Mouse (Mus musculus) forebrain, embryonic 12.5 days (tissue): ENCODE measurements at regions not wholly inside any gene's neighbourhood (a gene's known extent, or its start where the extent isn't known, plus 50 kb on each side); places are given as distances from the start of the nearest gene placed in this dataset.

ENCODE experiments used
- ATAC-seq: fragments of 200-750 bp; cut with Nextera tagmentation; 2 replicates; pipeline ENCODE4 v1.8.0; 2017; ENCODE audit warnings: moderate TSS enrichment; ENCODE audit not compliant: low FRiP score
- H3K27ac ChIP-seq: fragments of 300-500 bp; sonication (generic); 2 replicates; pipeline ENCODE4 v1.5.1; 2016; ENCODE audit warnings: mild to moderate bottlenecking
- H3K27me3 ChIP-seq: fragments of 300-500 bp; sonication (generic); 2 replicates; pipeline ENCODE4 v1.6.1; 2016; ENCODE audit warnings: mild to moderate bottlenecking
- H3K36me3 ChIP-seq: fragments of 300-500 bp; sonication (generic); replicated peaks from 2 replicates; pipeline ENCODE4 v1.6.1; 2016; ENCODE audit warnings: mild to moderate bottlenecking
- H3K4me1 ChIP-seq: fragments of 300-500 bp; sonication (generic); 2 replicates; pipeline ENCODE4 v1.6.1; 2016
- H3K4me2 ChIP-seq: fragments of 300-500 bp; sonication (generic); 2 replicates; pipeline ENCODE4 v1.6.1; 2016; ENCODE audit warnings: mild to moderate bottlenecking, moderate library complexity
- H3K4me3 ChIP-seq: fragments of 300-500 bp; sonication (generic); replicated peaks from 2 replicates; pipeline ENCODE4 v1.5.1; 2016; ENCODE audit warnings: mild to moderate bottlenecking
- H3K9ac ChIP-seq: fragments of 300-500 bp; sonication (generic); 2 replicates; pipeline ENCODE4 v1.6.1; 2016; ENCODE audit warnings: mild to moderate bottlenecking
- H3K9me3 ChIP-seq: fragments of 300-500 bp; sonication (generic); 2 replicates; pipeline ENCODE4 v1.6.1; 2016
- WGBS: fragments of 180-500 bp; shearing (Covaris S2); methylation state at CpG from one replicate; pipeline ENCODE4 v1.1.7; 2016; 5-methylcytosine and 5-hydroxymethylcytosine counted together

DNA sequence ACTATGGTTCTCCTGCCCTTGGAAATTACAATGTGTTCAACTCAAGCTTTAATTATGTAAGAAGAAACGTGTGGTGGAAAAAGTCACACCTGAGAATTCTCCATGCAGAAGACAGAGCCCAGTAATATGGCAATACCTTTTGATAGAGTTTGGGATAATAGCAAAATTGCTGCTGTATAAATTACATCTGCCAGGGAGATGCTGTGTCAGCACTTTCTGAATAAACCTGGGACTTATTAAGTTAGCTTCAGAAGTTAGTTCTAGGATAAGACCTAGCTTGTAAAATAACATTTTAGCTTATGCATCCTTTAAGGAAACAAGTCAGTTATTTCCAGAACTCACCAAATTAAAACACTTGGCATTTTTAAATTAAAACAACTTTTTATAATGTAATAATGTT lies 212.2 kb upstream of the Ercc4 start:
- Histone ChIP-seq H3K4me2 (no peak overlapping the region), H3K4me3 (no peak overlapping the region), H3K27ac (no peak overlapping the region), H3K27me3 (no peaks in the 10 kb centered on the region), H3K9me3 (no peaks in the 10 kb centered on the region), H3K36me3 (no peaks in the 10 kb centered on the region), H3K9ac (no peak overlapping the region), H3K4me1 (peaks cover 11% of the 10 kb centered on the region)
- 72% methylated on average over 1 of the region's 1 CpGs for WGBS
- ATAC-seq: no peak

DNA sequence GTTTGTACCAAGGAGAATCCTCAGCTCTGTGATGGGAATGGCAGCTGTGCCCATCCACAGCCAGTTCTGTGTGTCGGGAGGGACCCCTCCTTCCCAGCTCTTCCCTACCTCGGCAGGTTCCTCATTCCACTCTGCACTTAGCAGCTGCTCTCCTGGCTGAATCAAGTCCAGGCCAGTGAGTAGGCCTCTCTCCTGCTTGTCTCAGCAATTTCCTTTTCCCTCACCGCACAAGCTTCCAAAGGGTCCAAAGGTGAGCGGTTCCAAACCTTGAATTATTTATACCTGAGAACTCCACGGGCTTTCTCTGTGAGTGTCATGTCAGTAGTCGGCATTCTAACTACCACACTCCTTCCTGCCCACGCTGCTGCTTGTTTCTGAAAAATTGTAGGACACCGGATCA lies 208.8 kb upstream of the Ercc4 start:
- Histone ChIP-seq H3K4me2 (no peak overlapping the region), H3K4me1 (peaks cover 14% of the 10 kb centered on the region), H3K36me3 (no peaks in the 10 kb centered on the region), H3K4me3 (no peak overlapping the region), H3K27me3 (no peaks in the 10 kb centered on the region), H3K27ac (no peak overlapping the region), H3K9me3 (no peaks in the 10 kb centered on the region), H3K9ac (no peak overlapping the region)
- WGBS: 87% methylated on average over 8 of the region's 8 CpGs
- ATAC-seq: no peak

DNA sequence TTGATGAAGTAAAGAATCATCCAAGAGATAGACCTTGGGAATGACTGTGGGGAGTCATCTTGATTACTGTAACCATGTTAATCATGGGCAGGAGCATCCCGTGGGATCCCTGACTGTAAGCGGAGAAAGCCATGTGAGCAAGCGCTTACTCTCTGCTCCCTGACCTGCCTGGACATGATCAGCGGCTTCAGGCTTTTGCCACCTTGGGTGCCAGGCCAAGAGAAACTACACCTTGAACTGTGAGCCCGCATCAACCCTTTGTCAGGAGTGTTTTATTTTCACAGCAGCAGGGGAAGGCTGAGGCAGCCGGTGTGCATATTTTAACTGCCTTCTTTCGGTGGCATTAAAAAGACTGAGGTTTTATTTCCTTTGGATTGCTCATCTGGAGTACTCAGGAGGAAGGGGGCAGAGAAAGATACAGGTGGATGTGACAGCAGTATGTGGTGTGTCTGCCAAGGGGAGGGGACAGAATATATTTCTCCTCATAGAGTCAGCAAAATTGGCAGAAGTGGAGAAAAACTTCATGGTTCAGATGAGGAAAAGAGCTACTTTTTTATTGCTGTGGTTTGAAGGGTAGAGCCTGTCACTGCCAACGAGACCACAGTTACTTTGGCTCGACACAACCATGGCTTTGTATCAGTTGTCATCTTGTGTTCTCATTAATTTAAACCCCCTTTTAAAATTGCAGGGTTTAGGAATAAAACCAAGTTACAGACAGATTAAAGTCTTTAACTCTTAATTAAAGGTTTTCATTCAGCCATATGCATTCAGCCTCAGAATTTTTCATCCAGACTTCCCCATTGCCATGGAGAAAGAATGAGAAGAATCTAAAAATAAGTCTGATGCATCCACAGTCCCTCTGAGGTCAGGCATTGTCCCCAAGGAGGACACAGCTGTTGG lies 208.1 kb upstream of the Ercc4 start:
- Histone ChIP-seq H3K27me3 (no peaks in the 10 kb centered on the region), H3K4me2 (no peak overlapping the region), H3K27ac (no peak overlapping the region), H3K4me1 (peaks cover 14% of the 10 kb centered on the region), H3K9ac (no peak overlapping the region), H3K4me3 (no peak overlapping the region), H3K9me3 (no peaks in the 10 kb centered on the region), H3K36me3 (no peaks in the 10 kb centered on the region)
- peak; percentile 60; the same call in 1 of the 2 replicates for ATAC-seq
- 58% methylated on average over 9 of the region's 9 CpGs for WGBS

DNA sequence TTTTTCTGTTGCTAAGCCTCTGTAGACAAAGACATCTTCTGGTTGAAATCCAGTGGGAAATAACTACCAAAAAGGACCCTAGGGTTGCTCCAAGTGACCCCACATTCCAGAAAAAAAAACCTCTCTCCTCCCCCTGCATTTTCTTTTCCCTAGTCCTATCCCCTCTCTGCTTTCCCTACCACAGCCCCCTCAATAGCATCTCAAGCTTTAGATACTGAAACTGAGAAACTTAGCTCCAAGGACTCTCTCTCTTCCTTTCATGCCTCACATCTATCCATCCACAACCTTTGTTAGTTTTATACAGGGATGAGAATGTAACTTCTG lies 207.5 kb upstream of the Ercc4 start:
- no peak overlapping the region for H3K27ac ChIP-seq
- no peaks in the 10 kb centered on the region for H3K36me3 ChIP-seq
- H3K9me3 ChIP-seq: no peaks in the 10 kb centered on the region
- H3K4me2 ChIP-seq: no peak overlapping the region
- ATAC-seq: no peak
- peaks cover 14% of the 10 kb centered on the region for H3K4me1 ChIP-seq
- no peak overlapping the region for H3K4me3 ChIP-seq
- no peaks in the 10 kb centered on the region for H3K27me3 ChIP-seq
- H3K9ac ChIP-seq: no peak overlapping the region

DNA sequence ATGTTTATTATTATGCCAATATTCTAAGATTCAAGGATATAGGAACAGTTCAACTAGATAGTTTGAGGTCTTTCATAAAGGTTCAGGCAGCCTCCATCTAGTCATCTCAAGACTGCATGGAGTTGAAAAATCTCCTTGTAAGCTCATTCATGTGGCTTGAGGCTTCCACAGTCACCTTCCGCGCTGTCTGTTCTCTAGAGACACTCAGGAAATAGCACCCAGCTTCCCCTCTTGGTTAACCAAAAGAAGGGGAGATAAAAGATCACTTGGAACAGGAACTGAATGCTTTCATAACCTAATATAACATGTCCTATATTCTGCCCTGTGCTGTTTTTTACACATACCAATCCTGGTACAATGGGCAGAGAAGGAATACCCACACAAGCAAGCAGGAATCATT lies 206.3 kb upstream of the Ercc4 start:
- no peak for ATAC-seq
- Histone ChIP-seq H3K9me3 (no peaks in the 10 kb centered on the region), H3K36me3 (no peaks in the 10 kb centered on the region), H3K27ac (no peak overlapping the region), H3K4me2 (no peak overlapping the region), H3K4me3 (no peak overlapping the region), H3K4me1 (peaks cover 14% of the 10 kb centered on the region), H3K9ac (no peak overlapping the region), H3K27me3 (no peaks in the 10 kb centered on the region)
- WGBS: 94% methylated on average over 2 of the region's 2 CpGs

DNA sequence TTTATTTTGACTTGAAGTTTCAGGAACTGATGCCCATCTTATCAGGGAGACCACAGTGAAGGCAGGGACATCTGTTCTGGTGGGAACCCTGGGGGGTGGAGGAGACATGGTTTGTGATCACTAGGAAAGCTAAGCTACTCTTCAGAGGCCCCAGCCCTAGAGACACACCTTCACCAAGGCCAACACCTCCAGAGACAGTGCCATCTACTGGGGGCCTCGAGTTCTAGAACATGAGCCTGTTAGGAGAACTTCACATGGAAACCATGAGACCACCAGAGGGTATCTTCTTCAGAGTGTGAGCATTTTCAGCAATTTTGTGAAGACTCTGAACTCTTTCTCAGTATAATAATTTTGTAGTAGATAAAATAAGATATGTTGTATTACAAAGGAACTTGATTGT lies 204.5 kb upstream of the Ercc4 start:
- Histone ChIP-seq H3K4me2 (no peak overlapping the region), H3K4me3 (no peak overlapping the region), H3K36me3 (no peaks in the 10 kb centered on the region), H3K9ac (no peak overlapping the region), H3K27me3 (no peaks in the 10 kb centered on the region), H3K9me3 (no peaks in the 10 kb centered on the region), H3K4me1 (peaks cover 14% of the 10 kb centered on the region), H3K27ac (no peak overlapping the region)
- 56% methylated on average over 1 of the region's 1 CpGs for WGBS
- ATAC-seq: no peak

DNA sequence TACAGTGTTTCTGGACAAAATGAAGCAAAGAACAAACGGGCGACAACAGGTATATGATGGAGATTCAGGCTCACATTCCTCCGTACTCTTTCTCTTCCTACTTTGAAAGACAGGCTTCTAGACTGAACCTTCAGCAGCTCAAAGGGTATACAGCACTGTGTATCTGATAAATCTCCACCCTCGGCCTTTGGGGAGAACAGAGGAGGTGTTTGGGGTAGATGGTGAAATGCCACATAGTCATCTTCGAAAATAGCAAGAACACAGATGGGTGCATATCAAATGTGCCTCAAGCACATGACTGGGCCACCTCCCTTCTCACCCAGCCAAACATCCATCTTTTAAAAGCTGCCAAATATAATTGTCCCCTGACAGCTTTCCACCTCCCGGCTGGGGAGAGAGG lies 184.8 kb upstream of the Ercc4 start:
- Histone ChIP-seq H3K9me3 (no peaks in the 10 kb centered on the region), H3K4me2 (no peak overlapping the region), H3K4me3 (no peak overlapping the region), H3K36me3 (no peaks in the 10 kb centered on the region), H3K9ac (no peak overlapping the region), H3K27ac (no peak overlapping the region), H3K27me3 (no peaks in the 10 kb centered on the region), H3K4me1 (no peaks in the 10 kb centered on the region)
- 90% methylated on average over 6 of the region's 6 CpGs for whole genome bisulfite sequencing
- no peak for ATAC-seq

DNA sequence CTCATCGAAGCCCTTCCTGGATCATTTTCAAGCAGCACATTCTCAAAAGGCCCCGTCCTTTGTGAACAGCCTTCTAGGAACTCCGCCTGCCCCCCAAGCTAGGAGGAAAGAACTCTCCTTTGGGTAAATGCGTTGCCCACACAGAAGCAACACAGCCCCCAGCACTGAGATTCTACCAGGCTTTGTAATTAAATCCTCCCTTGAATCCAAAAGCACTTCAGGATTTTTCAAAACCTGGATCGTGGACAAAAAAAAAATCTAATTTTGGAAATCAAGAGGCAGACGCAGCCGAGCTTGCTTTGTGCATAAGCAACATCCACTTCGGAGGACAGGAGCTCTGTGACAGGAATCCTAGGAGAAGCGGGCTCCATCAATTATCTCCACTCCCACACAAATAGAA lies 183.6 kb upstream of the Ercc4 start:
- no peaks in the 10 kb centered on the region for H3K9me3 ChIP-seq
- 78% methylated on average over 9 of the region's 9 CpGs for WGBS

DNA sequence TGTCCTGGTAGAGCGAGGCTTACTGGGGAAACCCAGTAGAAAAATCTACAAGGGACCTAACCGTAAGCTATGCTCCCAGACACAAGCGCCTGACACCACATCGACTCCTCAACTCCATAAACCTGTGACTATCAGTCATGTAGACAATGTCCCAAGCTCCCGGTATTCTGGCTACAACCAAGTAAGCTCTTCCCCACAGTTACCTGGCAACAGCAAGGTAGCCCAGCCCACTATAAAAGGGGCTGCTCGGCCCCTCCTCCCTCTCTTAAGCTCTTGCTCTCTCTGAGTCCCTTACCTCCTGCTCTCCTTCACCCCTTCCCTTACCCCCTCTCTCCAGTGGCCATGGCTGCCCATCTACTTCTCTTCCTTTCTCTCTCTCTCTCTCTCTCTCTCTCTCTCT lies 178.4 kb upstream of the Ercc4 start:
- Histone ChIP-seq H3K4me3 (no peak overlapping the region), H3K27me3 (no peaks in the 10 kb centered on the region), H3K9me3 (no peaks in the 10 kb centered on the region), H3K36me3 (no peaks in the 10 kb centered on the region), H3K9ac (no peak overlapping the region), H3K4me2 (no peak overlapping the region), H3K27ac (no peak overlapping the region), H3K4me1 (no peaks in the 10 kb centered on the region)
- ATAC-seq: no peak
- 90% methylated on average over 6 of the region's 6 CpGs for WGBS

More for the DNA sequence above, 183.6 kb upstream of the Ercc4 start:
- Histone ChIP-seq H3K4me3 (no peak overlapping the region), H3K27ac (no peak overlapping the region), H3K36me3 (no peaks in the 10 kb centered on the region), H3K4me1 (no peaks in the 10 kb centered on the region), H3K27me3 (no peaks in the 10 kb centered on the region), H3K4me2 (no peak overlapping the region), H3K9ac (no peak overlapping the region)
- no peak for ATAC-seq

DNA sequence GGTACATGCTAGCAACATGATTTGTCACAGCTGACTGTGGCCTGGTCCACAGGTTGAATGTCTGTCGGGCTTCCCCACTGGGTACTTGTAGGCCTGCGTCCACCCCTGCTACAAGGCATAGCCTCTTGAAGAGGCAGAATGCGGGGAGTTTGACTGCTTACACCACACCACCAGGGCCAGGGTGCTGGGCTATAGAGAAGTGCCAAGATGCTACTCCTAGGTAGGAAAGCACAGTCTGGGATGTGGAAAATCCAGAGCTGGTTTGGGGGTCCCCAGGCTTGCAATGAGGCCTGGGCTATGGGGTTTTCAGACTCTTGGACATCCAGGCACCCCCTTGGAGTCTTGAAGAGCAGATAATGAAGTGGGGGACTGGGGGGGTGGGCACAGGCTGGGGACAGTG lies 176.5 kb upstream of the Ercc4 start:
- no peak overlapping the region for H3K27ac ChIP-seq
- 90% methylated on average over 3 of the region's 3 CpGs for WGBS

DNA sequence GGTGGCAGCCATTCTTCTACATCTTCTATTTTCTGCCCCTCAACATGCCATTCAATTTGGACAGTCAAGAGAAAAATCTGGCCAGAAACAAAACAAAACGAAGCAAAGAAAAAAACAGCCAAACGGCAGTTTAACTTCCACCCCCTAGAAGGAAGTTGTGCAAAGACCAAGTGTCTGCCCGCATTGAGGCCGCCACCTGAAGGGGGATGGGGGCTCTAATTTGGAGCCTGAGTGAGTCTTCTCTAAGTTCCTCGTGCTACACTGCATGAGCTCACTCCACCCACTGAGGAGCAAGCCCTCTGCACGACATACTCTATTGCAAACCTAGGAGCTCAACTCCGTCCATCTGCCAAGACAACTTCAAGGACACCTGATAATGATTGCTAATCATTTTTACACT lies 174.9 kb upstream of the Ercc4 start:
- no peaks in the 10 kb centered on the region for H3K36me3 ChIP-seq
- WGBS: 79% methylated on average over 7 of the region's 7 CpGs
- no peak overlapping the region for H3K27ac ChIP-seq
- no peaks in the 10 kb centered on the region for H3K9me3 ChIP-seq
- no peak overlapping the region for H3K4me2 ChIP-seq
- no peak for ATAC-seq
- no peaks in the 10 kb centered on the region for H3K4me1 ChIP-seq
- no peaks in the 10 kb centered on the region for H3K27me3 ChIP-seq
- H3K9ac ChIP-seq: no peak overlapping the region
- no peak overlapping the region for H3K4me3 ChIP-seq

More for the DNA sequence above, 176.5 kb upstream of the Ercc4 start:
- Histone ChIP-seq H3K4me2 (no peak overlapping the region), H3K9me3 (no peaks in the 10 kb centered on the region), H3K27me3 (no peaks in the 10 kb centered on the region), H3K4me3 (no peak overlapping the region), H3K4me1 (no peaks in the 10 kb centered on the region), H3K9ac (no peak overlapping the region), H3K36me3 (no peaks in the 10 kb centered on the region)
- no peak for ATAC-seq

DNA sequence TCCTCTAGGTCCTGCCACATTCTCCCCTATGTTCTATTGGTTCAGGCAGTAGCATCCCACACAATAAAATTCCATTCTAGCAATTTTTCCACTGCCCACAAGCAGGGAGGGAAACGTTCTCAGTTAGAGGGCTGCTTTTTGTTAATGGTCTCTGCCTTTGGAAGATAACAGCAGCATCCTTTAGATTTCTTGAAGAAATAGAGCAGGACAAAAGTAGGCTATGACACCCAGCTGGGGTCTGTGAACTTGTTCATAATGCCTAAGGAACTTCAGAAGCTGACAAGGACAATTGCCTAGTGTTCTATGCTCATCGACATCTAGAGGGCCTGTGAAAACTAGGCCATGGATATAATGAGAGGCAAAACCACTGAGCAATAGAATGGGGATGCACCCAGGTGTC lies 174.2 kb upstream of the Ercc4 start:
- 57% methylated on average over 2 of the region's 2 CpGs for WGBS
- H3K4me3 ChIP-seq: no peak overlapping the region
- no peak overlapping the region for H3K4me2 ChIP-seq
- H3K36me3 ChIP-seq: no peaks in the 10 kb centered on the region
- ATAC-seq: no peak
- H3K4me1 ChIP-seq: no peaks in the 10 kb centered on the region
- no peak overlapping the region for H3K9ac ChIP-seq
- no peak overlapping the region for H3K27ac ChIP-seq
- no peaks in the 10 kb centered on the region for H3K27me3 ChIP-seq
- H3K9me3 ChIP-seq: no peaks in the 10 kb centered on the region

DNA sequence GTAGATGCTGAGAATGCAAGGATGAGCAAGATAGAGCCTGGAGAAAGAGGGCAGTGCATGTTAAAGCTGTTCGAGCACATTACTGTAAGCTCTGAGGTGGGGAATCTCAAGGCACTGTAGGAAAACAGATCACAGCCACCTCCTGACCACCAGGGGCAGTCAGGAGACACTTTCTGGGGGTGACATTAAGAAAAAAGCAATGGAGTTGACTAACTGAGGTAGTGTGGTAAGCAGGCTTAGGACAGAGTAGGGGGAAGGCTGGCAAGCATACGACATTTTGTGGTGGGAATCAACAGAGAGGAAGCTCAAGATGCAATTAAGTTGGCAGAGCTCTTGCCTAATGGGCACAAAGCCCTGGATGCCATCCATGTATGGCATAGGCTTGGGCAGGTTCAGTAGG lies 172.9 kb upstream of the Ercc4 start:
- WGBS: 85% methylated on average over 2 of the region's 2 CpGs
- no peak overlapping the region for H3K4me2 ChIP-seq
- ATAC-seq: no peak

More for the DNA sequence above, 172.9 kb upstream of the Ercc4 start:
- Histone ChIP-seq H3K36me3 (no peaks in the 10 kb centered on the region), H3K27ac (no peak overlapping the region), H3K4me1 (no peaks in the 10 kb centered on the region), H3K4me3 (no peak overlapping the region), H3K9me3 (no peaks in the 10 kb centered on the region), H3K9ac (no peak overlapping the region), H3K27me3 (no peaks in the 10 kb centered on the region)
